Mouse (Mus musculus) embryonic facial prominence, embryonic 14.5 days (tissue): ENCODE results near the gene Zp2. TPM values are rescaled to one million over a fixed set of nuclear protein-coding genes. Genes with fewer than 3 reads are reported as not detected.

Source experiments
- ATAC-seq: fragments of 200-750 bp; cut with Nextera tagmentation; 2 replicates; pipeline ENCODE4 v1.8.0; 2017; ENCODE audit warnings: low read depth, moderate number of reproducible peaks, moderate TSS enrichment
- DNase-seq: peaks from one replicate; pipeline ENCODE4 v3.0.0-alpha.2; 2015; ENCODE audit warnings: low spot score
- H3K27ac ChIP-seq: fragments of 300-500 bp; sonication (generic); replicated peaks from 2 replicates; pipeline ENCODE4 v1.5.1; 2014; ENCODE audit warnings: low read depth, mild to moderate bottlenecking, low read length, moderate library complexity
- H3K27me3 ChIP-seq: fragments of 300-500 bp; sonication (generic); replicated peaks from 2 replicates; pipeline ENCODE4 v1.6.1; 2014; ENCODE audit warnings: low read length; ENCODE audit not compliant: control insufficient read depth, insufficient read depth
- H3K36me3 ChIP-seq: fragments of 300-500 bp; sonication (generic); 2 replicates; pipeline ENCODE4 v1.6.1; 2014; ENCODE audit warnings: low read length, mixed read lengths; ENCODE audit not compliant: control insufficient read depth, insufficient read depth
- H3K4me1 ChIP-seq: fragments of 300-500 bp; sonication (generic); 2 replicates; pipeline ENCODE4 v1.6.1; 2014; ENCODE audit warnings: antibody characterized with exemption, low read length; ENCODE audit not compliant: control insufficient read depth, insufficient read depth
- H3K4me2 ChIP-seq: fragments of 300-500 bp; sonication (generic); 2 replicates; pipeline ENCODE4 v1.6.1; 2014; ENCODE audit warnings: low read depth, mild to moderate bottlenecking, low read length, moderate library complexity, mixed read lengths
- H3K4me3 ChIP-seq: fragments of 300-500 bp; sonication (generic); 2 replicates; pipeline ENCODE4 v1.5.1; 2014; ENCODE audit warnings: low read depth, mild to moderate bottlenecking, low read length
- H3K9ac ChIP-seq: fragments of 300-500 bp; sonication (generic); 2 replicates; pipeline ENCODE4 v1.6.1; 2014; ENCODE audit warnings: low read depth, mild to moderate bottlenecking, low read length, moderate library complexity, mixed read lengths
- H3K9me3 ChIP-seq: fragments of 300-500 bp; sonication (generic); 2 replicates; pipeline ENCODE4 v1.6.1; 2016; ENCODE audit warnings: low read length; ENCODE audit not compliant: control insufficient read depth
- WGBS: fragments of 180-500 bp; shearing (Covaris S2); extraction: QIAGEN DNeasy Blood & Tissue Kit; methylation state at CpG from one replicate; pipeline ENCODE4 v1.1.7; 2014; 5-methylcytosine and 5-hydroxymethylcytosine counted together
- polyA plus RNA-seq: library from polyadenylated mRNA; unstranded; fragments of >200 nt; fragmentation: Nextera tagmentation; extraction: Ambion mirVana; gene quantifications from 2 replicates; pipeline ENCODE4 v1.2.1, GENCODE M21; 2014

Gene Zp2
- polyA plus RNA-seq: 1.2 and 1.7 TPM in 2 replicates

DNA sequence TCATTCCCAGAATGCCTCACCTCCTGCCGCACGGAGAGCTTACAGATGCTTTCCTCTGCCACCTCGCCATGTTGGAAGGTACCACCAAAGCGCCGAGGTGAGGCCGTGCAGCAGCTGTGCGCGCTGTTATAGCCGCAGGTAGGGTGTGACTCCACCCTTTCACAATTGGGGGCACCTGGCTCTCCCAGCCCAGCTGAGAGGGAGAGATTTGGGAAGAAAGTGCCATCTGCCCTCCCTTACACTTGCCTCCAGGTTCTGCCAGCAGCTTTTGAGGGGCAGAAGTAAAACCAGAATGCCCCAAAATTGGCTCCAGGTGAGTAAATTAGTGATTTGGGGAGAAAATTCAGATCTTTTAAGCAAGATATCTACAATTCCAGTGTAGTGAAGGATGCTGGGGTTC is at the start of gene Zp2:
Gene Zp2 (minus strand): TSS at position 101 of the 400 bp plus-strand sequence.
- 82% methylated on average over 9 of the region's 9 CpGs for WGBS
- ATAC-seq: no peak
- no peak within 1 kb of the TSS for H3K4me2 ChIP-seq

DNA sequence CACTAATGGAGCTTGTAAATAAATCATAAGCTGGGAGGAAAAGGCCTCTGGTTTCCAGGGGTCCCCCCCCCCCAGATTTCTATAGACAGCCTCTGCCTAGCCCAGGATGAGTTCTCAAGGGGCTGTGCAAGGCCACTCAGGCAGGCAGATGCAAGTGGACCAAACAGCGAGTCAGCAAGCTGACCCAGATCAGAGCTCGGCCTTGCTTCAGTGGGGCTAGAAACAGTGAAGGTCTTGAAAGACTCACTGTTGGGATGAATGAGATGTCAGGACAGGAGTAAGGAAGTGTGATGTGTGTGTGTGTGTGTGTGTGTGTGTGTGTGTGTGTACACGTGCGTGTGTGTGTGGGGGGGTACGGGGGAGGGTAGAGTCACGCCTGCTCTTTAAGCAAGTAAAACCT is 47.7 kb upstream of the Zp2 start:
- Histone ChIP-seq H3K27ac (no peak overlapping the region), H3K4me3 (no peak overlapping the region), H3K9me3 (no peaks in the 10 kb centered on the region), H3K4me2 (no peak overlapping the region), H3K9ac (no peak overlapping the region), H3K4me1 (peaks cover 11% of the 10 kb centered on the region), H3K27me3 (no peaks in the 10 kb centered on the region), H3K36me3 (no peaks in the 10 kb centered on the region)
- 72% methylated on average over 6 of the region's 6 CpGs for WGBS
- ATAC-seq (no peak), DNase-seq (no peak)

More for the DNA sequence above, at the start of gene Zp2:
- Histone ChIP-seq H3K36me3 (no peaks in the 10 kb centered on the region), H3K9me3 (no peaks in the 10 kb centered on the region), H3K27ac (no peak within 1 kb of the TSS), H3K9ac (no peak within 1 kb of the TSS), H3K27me3 (no peaks in the 10 kb centered on the region), H3K4me1 (no peaks in the 10 kb centered on the region), H3K4me3 (no peak within 1 kb of the TSS)
- no peak for DNase-seq

DNA sequence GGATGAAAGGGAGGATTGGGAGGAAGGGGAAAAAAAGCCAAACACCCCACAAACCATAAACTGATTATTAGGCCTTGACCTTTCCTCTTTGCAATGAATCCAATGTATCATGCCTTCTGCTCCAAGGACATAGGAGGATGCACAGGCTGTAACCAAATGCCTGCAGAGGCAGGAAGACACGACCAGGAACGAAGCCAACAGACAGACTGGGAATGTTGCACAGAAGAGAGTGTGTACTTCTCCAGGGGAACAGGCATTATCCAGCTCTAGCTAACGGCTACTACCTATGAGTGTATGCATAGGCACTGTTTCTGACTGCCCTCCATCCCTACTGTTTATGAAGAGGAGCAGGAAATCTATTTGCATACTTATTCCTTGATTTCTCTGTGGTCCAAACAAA is 47.1 kb upstream of the Zp2 start:
- WGBS: 38% methylated on average over 3 of the region's 3 CpGs
- Histone ChIP-seq H3K27ac (no peak overlapping the region), H3K27me3 (no peaks in the 10 kb centered on the region)

DNA sequence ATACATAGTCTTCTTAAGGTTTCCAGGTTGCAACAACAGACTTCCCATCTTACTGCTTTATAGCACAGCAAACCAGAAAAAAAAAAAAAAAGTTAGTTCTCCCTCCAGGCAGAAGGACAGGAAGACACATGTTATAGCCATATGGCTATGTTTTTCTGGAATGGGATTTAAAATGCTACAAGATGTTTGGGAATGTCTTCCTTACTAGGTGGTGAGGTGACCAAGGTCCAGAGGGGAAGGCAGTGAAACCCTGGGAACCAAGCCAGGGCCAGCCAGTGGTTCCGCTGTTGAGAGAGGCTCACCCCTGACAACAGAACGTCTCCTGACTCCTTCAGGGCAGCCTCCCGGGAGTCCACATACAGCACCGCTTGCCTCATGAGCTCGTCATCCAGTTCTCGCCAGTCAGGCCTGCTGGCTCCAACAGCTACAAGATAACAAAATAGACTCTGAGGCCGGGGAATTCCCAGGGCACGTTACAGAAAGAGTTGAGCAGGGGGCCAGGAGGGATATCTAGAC is 45.1 kb upstream of the Zp2 start:
- Histone ChIP-seq H3K27me3 (no peaks in the 10 kb centered on the region), H3K36me3 (no peaks in the 10 kb centered on the region), H3K4me1 (peaks cover 11% of the 10 kb centered on the region), H3K9me3 (no peaks in the 10 kb centered on the region), H3K27ac (no peak overlapping the region), H3K9ac (no peak overlapping the region), H3K4me2 (no peak overlapping the region), H3K4me3 (no peak overlapping the region)
- ATAC-seq (peak; percentile 19; the same call in 1 of the 2 replicates), DNase-seq (peak; percentile 52)
- WGBS: 34% methylated on average over 8 of the region's 8 CpGs

More for the DNA sequence above, 47.1 kb upstream of the Zp2 start:
- ATAC-seq: no peak
- H3K9ac ChIP-seq: no peak overlapping the region
- H3K36me3 ChIP-seq: no peaks in the 10 kb centered on the region
- DNase-seq: no peak
- no peak overlapping the region for H3K4me2 ChIP-seq
- H3K4me3 ChIP-seq: no peak overlapping the region
- peaks cover 11% of the 10 kb centered on the region for H3K4me1 ChIP-seq
- no peaks in the 10 kb centered on the region for H3K9me3 ChIP-seq

DNA sequence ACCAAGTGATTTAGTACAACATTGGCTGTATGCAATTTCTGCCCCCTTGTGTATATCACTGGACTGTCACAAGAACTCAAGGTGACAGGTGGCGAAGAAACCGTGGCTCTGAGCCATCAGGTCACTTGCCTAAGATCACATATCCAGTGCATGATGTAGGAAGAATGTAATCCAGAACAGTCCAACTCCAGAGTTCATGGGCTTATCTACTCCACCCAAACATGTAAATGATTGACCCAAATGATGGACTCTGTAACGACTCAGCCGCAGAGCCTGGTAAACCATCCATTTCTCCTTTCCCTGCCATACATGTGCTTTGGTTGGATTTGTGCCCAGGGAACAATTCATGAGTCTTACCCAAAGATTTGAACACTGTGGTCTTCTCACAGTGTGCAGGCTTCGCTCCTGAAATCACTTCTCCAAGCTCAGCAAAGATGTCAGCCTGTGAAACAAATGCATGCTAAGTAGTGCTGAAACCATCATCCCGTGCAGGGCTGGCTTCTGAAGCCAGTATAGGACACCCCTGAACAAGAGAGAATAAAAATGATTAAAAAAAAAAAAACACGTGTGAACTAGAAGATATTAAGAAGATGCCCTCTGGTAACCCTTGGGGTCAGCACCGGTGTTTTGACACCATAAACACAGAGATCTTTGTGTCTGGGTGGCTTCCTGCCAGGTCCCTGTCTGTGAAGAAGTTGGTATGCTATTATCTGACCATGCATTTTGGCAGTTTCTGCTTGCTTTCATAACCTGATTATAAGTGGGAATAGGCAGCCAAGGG is 44.5 kb upstream of the Zp2 start:
- ATAC-seq (0 out of 2 replicates have a peak, but pooled peaks have one; percentile 35), DNase-seq (peak; percentile 32)
- Histone ChIP-seq H3K27me3 (no peaks in the 10 kb centered on the region), H3K9ac (no peak overlapping the region), H3K4me2 (no peak overlapping the region), H3K36me3 (no peaks in the 10 kb centered on the region), H3K4me1 (peaks cover 11% of the 10 kb centered on the region), H3K27ac (no peak overlapping the region), H3K4me3 (no peak overlapping the region), H3K9me3 (no peaks in the 10 kb centered on the region)
- 50% methylated on average over 8 of the region's 8 CpGs for WGBS

DNA sequence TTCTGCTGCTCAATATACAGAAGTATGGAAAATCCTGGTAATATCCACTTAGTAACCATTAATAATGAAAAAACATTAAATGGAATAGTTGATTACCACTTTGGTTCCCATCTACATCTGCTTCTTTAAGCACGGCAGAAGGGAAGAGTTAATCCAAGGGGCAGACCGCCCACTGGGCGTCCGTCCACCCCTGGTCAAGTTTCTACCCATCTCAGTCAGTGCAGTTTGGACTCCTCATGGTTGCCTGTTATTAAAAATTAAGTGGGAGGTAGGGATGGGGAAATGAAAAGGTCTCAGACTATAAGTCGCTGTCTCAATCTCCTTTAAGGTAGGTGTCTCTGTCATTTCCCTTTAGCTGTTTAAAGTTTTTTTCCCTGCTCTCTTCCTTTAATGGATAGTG is 43.9 kb upstream of the Zp2 start:
- Histone ChIP-seq H3K27me3 (no peaks in the 10 kb centered on the region), H3K9ac (no peak overlapping the region), H3K4me3 (no peak overlapping the region), H3K36me3 (no peaks in the 10 kb centered on the region), H3K4me1 (peaks cover 11% of the 10 kb centered on the region), H3K9me3 (no peaks in the 10 kb centered on the region), H3K4me2 (no peak overlapping the region), H3K27ac (no peak overlapping the region)
- WGBS: 74% methylated on average over 5 of the region's 5 CpGs
- no peak for DNase-seq
- ATAC-seq: no peak

DNA sequence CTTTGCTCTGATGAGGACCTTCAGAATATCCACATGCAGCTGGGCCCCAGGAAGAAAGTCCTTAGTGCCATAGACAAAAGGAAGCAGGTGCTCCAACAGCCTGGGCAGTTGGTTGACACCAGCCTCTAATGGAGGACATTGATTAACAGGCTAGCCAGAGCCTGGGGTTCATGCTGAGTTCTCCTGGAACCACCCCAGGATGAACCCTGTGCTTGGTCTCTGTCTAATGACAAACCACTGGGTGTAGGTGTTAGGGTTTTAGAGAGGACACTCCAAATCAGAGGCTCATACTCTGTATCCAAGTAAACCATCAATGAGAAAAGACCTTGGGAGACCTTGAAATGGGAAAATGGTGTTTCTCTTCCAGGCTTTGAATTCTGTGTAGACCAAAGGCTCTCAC is 37.8 kb upstream of the Zp2 start:
- no peak for ATAC-seq
- no peak overlapping the region for H3K27ac ChIP-seq

DNA sequence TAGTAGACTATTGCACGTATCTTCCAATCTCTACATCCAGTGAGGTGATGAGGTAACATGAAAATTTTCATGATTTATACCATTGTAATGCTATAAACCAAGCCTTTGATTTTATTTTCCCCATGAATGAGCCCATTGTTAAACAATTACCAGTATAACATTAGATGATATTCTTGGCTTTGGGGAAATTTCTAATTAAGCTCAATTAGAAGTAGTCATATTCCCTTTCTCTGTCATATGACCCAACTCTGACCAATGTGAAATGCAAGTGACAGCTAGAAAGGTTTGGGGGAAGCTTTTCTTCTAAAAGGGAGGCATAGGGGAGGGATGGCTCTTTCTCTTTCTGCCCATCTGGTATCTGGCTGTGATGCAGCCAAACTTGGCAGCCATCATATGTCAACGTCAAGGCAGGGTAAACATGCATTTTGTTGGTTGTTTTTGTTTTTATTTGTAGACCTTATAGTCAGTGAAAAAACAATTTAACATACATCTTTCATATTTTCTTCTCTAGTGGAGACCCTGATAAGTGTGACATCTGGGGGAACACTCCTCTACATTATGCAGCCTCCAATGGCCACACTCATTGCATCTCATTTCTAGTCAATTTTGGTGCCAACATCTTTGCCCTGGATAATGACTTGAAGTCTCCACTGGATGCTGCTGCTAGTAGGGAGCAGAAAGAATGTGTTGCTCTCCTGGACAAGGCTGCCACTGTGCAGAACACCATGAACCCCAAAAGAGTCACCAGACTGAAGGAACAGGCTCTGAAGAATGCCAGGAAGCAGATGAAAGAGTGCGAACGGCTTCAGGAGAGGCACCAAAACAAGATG is 36.5 kb upstream of the Zp2 start:
- H3K27ac ChIP-seq: no peak overlapping the region

More for the DNA sequence above, 37.8 kb upstream of the Zp2 start:
- H3K36me3 ChIP-seq: no peaks in the 10 kb centered on the region
- H3K9me3 ChIP-seq: no peaks in the 10 kb centered on the region
- H3K4me3 ChIP-seq: no peak overlapping the region
- no peak overlapping the region for H3K4me2 ChIP-seq
- no peak for DNase-seq
- no peaks in the 10 kb centered on the region; the same call in 1 of the 2 replicates for H3K4me1 ChIP-seq
- H3K9ac ChIP-seq: no peak overlapping the region
- no peaks in the 10 kb centered on the region for H3K27me3 ChIP-seq

More for the DNA sequence above, 36.5 kb upstream of the Zp2 start:
- no peak for DNase-seq
- 86% methylated on average over 4 of the region's 4 CpGs for WGBS
- no peaks in the 10 kb centered on the region; the same call in 1 of the 2 replicates for H3K4me1 ChIP-seq
- H3K9me3 ChIP-seq: no peaks in the 10 kb centered on the region
- no peak overlapping the region for H3K4me3 ChIP-seq
- H3K4me2 ChIP-seq: no peak overlapping the region
- H3K36me3 ChIP-seq: no peaks in the 10 kb centered on the region
- no peak for ATAC-seq
- no peak overlapping the region for H3K9ac ChIP-seq
- H3K27me3 ChIP-seq: no peaks in the 10 kb centered on the region
